Comparison of ENCODE assay signal across 20 mouse cellular contexts in the genomic region with DNA sequence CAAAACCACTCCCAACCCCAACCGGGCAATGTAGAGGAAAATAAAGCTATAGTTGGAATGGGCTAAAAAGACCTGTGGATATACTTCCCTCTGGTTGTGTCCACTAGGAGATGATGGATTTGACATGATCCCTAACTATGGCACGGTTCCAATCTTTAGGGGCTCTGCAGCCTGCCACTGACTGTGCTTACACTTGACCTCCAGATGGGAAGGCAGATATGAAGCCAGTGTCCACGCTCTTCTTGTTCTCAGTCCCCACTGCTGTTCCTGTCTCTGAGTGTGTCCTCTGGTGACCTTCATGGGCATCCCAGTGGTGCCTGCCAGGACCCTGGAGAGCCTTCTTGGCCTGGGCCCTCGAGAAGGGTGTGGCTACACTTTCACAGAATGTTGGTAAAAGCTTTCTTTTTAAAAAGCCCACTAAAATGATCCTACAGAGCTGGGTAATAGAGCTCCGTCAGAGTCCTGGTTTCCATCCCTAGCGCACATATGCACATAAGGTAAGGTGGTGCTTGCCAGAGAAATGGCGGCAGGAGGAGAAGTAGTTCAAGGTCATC.
DNase-seq lines count a peak whose midpoint lies in the region; ATAC-seq and TF ChIP-seq lines count a peak whose summit lies in the region.
"Had no signal": no experiment of that assay in that cellular context is flagged by ENCODE, and none has a peak within 500 bp of the region (broad histone marks: within the 10 kb centered on the region; RNA-seq: fewer than 3 reads in every experiment).

No protein-coding gene starts in this region.

- H3K4me3 ChIP-seq in cerebellum, adult 2 months (replicated peaks; ENCODE audit: insufficient read depth, low read depth, low read length) = no peak overlapping the region
- no peak overlapping the region for H3K4me3 ChIP-seq in heart, embryonic 11.5 days (ENCODE audit: low read depth, low read length)
- no peak overlapping the region for H3K4me3 ChIP-seq in layer of hippocampus, adult 2 months
- H3K4me3 ChIP-seq: embryonic facial prominence, embryonic 15.5 days; intestine, embryonic 15.5 days; stomach, embryonic 15.5 days had no signal

- no peaks in the 10 kb centered on the region for H3K27me3 ChIP-seq in cerebellum, adult 2 months (ENCODE audit: control insufficient read depth, insufficient read depth, low read length)
- H3K27me3 ChIP-seq in heart, embryonic 11.5 days (ENCODE audit: control insufficient read depth, insufficient read depth, low read length) = no peaks in the 10 kb centered on the region
- H3K27me3 ChIP-seq: CH12.LX; embryonic facial prominence, embryonic 15.5 days; intestine, embryonic 15.5 days; stomach, embryonic 15.5 days had no signal

- no peak overlapping the region for H3K9ac ChIP-seq in heart, embryonic 11.5 days (ENCODE audit: low read depth, low read length)
- H3K9ac ChIP-seq: embryonic facial prominence, embryonic 15.5 days; intestine, embryonic 15.5 days; lung, embryonic 14.5 days; stomach, embryonic 15.5 days had no signal

- 21% methylated on average over 7 of the region's 7 CpGs for WGBS in cerebellum, adult 2 months
- WGBS in heart, embryonic 11.5 days (ENCODE audit: insufficient replicate concordance) = 78% methylated on average over 7 of the region's 7 CpGs

- TF ChIP-seq POLR2A in cerebellum, adult 2 months (IDR thresholded peaks at IDR 0.05; ENCODE audit: borderline replicate concordance, insufficient read depth, low read length) = no peak

- peaks cover 71% of the 10 kb centered on the region for H3K4me1 ChIP-seq in cerebellum, adult 2 months (ENCODE audit: control insufficient read depth, insufficient read depth, low read length)
- peaks cover 65% of the 10 kb centered on the region for H3K4me1 ChIP-seq in heart, embryonic 11.5 days (ENCODE audit: control insufficient read depth, insufficient read depth, low read length)

- H3K4me2 ChIP-seq in heart, embryonic 11.5 days = no peak overlapping the region
- H3K4me2 ChIP-seq: embryonic facial prominence, embryonic 15.5 days; intestine, embryonic 15.5 days; liver, embryonic 11.5 days; lung, embryonic 14.5 days; stomach, embryonic 15.5 days had no signal

- peak; percentile 50 to 52 for DNase-seq in cerebellum, adult 2 months
- no peak for DNase-seq in cerebellum, postnatal 4 days (ENCODE audit: low spot score in 2 of 2)
- DNase-seq in heart, postnatal 4 days = no peak
- no peak for DNase-seq in layer of hippocampus, adult 2 months (ENCODE audit: low spot score in 2 of 2)
- DNase-seq in layer of hippocampus, postnatal 10 days (ENCODE audit: low spot score in 2 of 2) = no peak
- peak; percentile 39 for DNase-seq in brain, adult 2 months (ENCODE audit: low read depth, low spot score)
- no peak for DNase-seq in thymus, postnatal 10 days (ENCODE audit: low spot score in 2 of 2)
- DNase-seq: embryo, embryonic 11 days; gastrocnemius, postnatal 10 days; kidney, postnatal 4 days; layer of hippocampus, postnatal 36 days; lung, embryonic 14.5 days; right cerebral cortex, postnatal 14 days; thymus, postnatal 14 days had no signal

- H3K9me3 ChIP-seq in heart, embryonic 11.5 days (replicated peaks; ENCODE audit: control insufficient read depth, low read length) = no peaks in the 10 kb centered on the region
- H3K9me3 ChIP-seq: embryonic facial prominence, embryonic 15.5 days; intestine, embryonic 15.5 days; stomach, embryonic 15.5 days had no signal

- no peak for TF ChIP-seq CTCF in cerebellum, adult 2 months (IDR thresholded peaks at IDR 0.05; ENCODE audit: borderline replicate concordance, insufficient read depth, low read depth, low read length)
- no peak for TF ChIP-seq CTCF in layer of hippocampus, adult 2 months (conservative IDR thresholded peaks at IDR 0.05)

- H3K36me3 ChIP-seq in heart, embryonic 11.5 days (ENCODE audit: control insufficient read depth, insufficient read depth, low read length) = no peaks in the 10 kb centered on the region
- H3K36me3 ChIP-seq: embryonic facial prominence, embryonic 15.5 days; intestine, embryonic 15.5 days; stomach, embryonic 15.5 days had no signal

- ATAC-seq in heart, embryonic 11.5 days (replicated peaks; ENCODE audit: insufficient number of reproducible peaks, low FRiP score, low TSS enrichment) = 0 out of 2 replicates have a peak, but pooled peaks have one; percentile 13
- ATAC-seq: intestine, embryonic 15.5 days had no signal

- H3K27ac ChIP-seq in cerebellum, adult 2 months (ENCODE audit: insufficient read depth, low read length) = peak overlapping the region; percentile 99
- H3K27ac ChIP-seq in heart, embryonic 11.5 days (ENCODE audit: low read depth, low read length) = peak overlapping the region; percentile 25
- 0 out of 2 replicates have a peak overlapping the region, but pooled peaks have one; percentile 32 for H3K27ac ChIP-seq in layer of hippocampus, adult 2 months
- H3K27ac ChIP-seq: embryonic facial prominence, embryonic 15.5 days; intestine, embryonic 15.5 days; stomach, embryonic 15.5 days had no signal

Comparison
In these comparisons a context has a peak if more than half of its experiments do, and no peak if none do; other contexts are left out.
1. DNase-seq: peak in cerebellum, adult 2 months (2 of 2) and brain, adult 2 months (single experiment); none in cerebellum, postnatal 4 days (0 of 2), heart, postnatal 4 days (single experiment), layer of hippocampus, adult 2 months (0 of 2), layer of hippocampus, postnatal 10 days (0 of 2) and thymus, postnatal 10 days (0 of 2).
2. H3K27ac ChIP-seq: peak in every context shown above with its lines; median percentile 99 in cerebellum, adult 2 months; 32 in layer of hippocampus, adult 2 months; 25 in heart, embryonic 11.5 days.